Mouse (Mus musculus): ENCODE measurements around the gene Bbs9. TPM values are rescaled to one million over a fixed set of nuclear protein-coding genes. Genes with fewer than 3 reads are reported as not detected.
"Not testable (repeated sequence)": the region's sequence is repeated elsewhere in the genome, so short reads cannot be mapped to it uniquely, and the experiment has no call there.

Bbs9 gene
- polyA plus RNA-seq, 1 experiment from 2014 or later: 13.0 TPM

GRCm38 (mm10) chr9:22824910-22825309 is 349.4 kb downstream of the Bbs9 start:
- H3K9me3 ChIP-seq: no peaks in the 10 kb centered on the region
- WGBS: 75% methylated on average over 8 of the region's 8 CpGs
- ATAC-seq (ENCODE audit: insufficient number of reproducible peaks, low FRiP score, low TSS enrichment, low read depth): no peak
- no peaks in the 10 kb centered on the region for H3K36me3 ChIP-seq
- no peak overlapping the region for H3K27ac ChIP-seq
- no peak overlapping the region for H3K9ac ChIP-seq
- H3K4me2 ChIP-seq: no peak overlapping the region
- H3K4me3 ChIP-seq: no peak overlapping the region
- no peaks in the 10 kb centered on the region; the same call in 1 of the 2 replicates for H3K27me3 ChIP-seq
- H3K4me1 ChIP-seq: peaks cover 7% of the 10 kb centered on the region; the same call in 1 of the 2 replicates

- Histone ChIP-seq H3K9ac (no peak overlapping the region), H3K9me3 (no peaks in the 10 kb centered on the region), H3K4me3 (no peak overlapping the region), H3K27ac (no peak overlapping the region), H3K4me1 (peaks cover 7% of the 10 kb centered on the region; the same call in 1 of the 2 replicates), H3K4me2 (no peak overlapping the region), H3K36me3 (no peaks in the 10 kb centered on the region), H3K27me3 (no peaks in the 10 kb centered on the region; the same call in 1 of the 2 replicates)
- 54% methylated on average over 3 of the region's 3 CpGs for WGBS
- ATAC-seq (ENCODE audit: insufficient number of reproducible peaks, low FRiP score, low TSS enrichment, low read depth): no peak
Measured at GRCm38 (mm10) chr9:22826571-22826990, 351.1 kb downstream of the Bbs9 start.

- H3K9ac ChIP-seq: no peak overlapping the region
- ATAC-seq (ENCODE audit: insufficient number of reproducible peaks, low FRiP score, low TSS enrichment, low read depth): no peak
Measured at GRCm38 (mm10) chr9:22827176-22827770, 351.8 kb downstream of the Bbs9 start.

GRCm38 (mm10) chr9:22829212-22829960 is 353.9 kb downstream of the Bbs9 start:
- Histone ChIP-seq H3K9me3 (no peaks in the 10 kb centered on the region), H3K27me3 (no peaks in the 10 kb centered on the region; the same call in 1 of the 2 replicates), H3K4me1 (peaks cover 15% of the 10 kb centered on the region; the same call in 1 of the 2 replicates), H3K36me3 (no peaks in the 10 kb centered on the region), H3K4me2 (no peak overlapping the region), H3K9ac (no peak overlapping the region), H3K4me3 (no peak overlapping the region), H3K27ac (no peak overlapping the region)
- WGBS: 52% methylated on average over 21 of the region's 21 CpGs
- ATAC-seq (ENCODE audit: insufficient number of reproducible peaks, low FRiP score, low TSS enrichment, low read depth): no peak

More at GRCm38 (mm10) chr9:22827176-22827770, 351.8 kb downstream of the Bbs9 start:
- H3K27ac ChIP-seq: no peak overlapping the region
- no peaks in the 10 kb centered on the region for H3K36me3 ChIP-seq
- no peak overlapping the region for H3K4me3 ChIP-seq
- H3K27me3 ChIP-seq: no peaks in the 10 kb centered on the region; the same call in 1 of the 2 replicates
- H3K9me3 ChIP-seq: no peaks in the 10 kb centered on the region
- H3K4me2 ChIP-seq: no peak overlapping the region
- peaks cover 7% of the 10 kb centered on the region; the same call in 1 of the 2 replicates for H3K4me1 ChIP-seq
- 23% methylated on average over 2 of the region's 2 CpGs for WGBS

GRCm38 (mm10) chr9:22834994-22835512 is 359.5 kb downstream of the Bbs9 start:
- 94% methylated on average over 1 of the region's 1 CpGs for WGBS
- Histone ChIP-seq H3K27me3 (no peaks in the 10 kb centered on the region), H3K9me3 (no peaks in the 10 kb centered on the region), H3K27ac (no peak overlapping the region), H3K4me2 (no peak overlapping the region), H3K4me3 (no peak overlapping the region), H3K4me1 (peaks cover 13% of the 10 kb centered on the region; the same call in 1 of the 2 replicates), H3K36me3 (no peaks in the 10 kb centered on the region), H3K9ac (no peak overlapping the region)
- no peak for ATAC-seq (ENCODE audit: insufficient number of reproducible peaks, low FRiP score, low TSS enrichment, low read depth)

- no peaks in the 10 kb centered on the region for H3K36me3 ChIP-seq
- no peak overlapping the region for H3K4me3 ChIP-seq
- no peak overlapping the region for H3K27ac ChIP-seq
- H3K4me1 ChIP-seq: peaks cover 13% of the 10 kb centered on the region; the same call in 1 of the 2 replicates
- no peaks in the 10 kb centered on the region for H3K9me3 ChIP-seq
- H3K4me2 ChIP-seq: no peak overlapping the region
- H3K9ac ChIP-seq: no peak overlapping the region
- H3K27me3 ChIP-seq: no peaks in the 10 kb centered on the region
- no peak for ATAC-seq (ENCODE audit: insufficient number of reproducible peaks, low FRiP score, low TSS enrichment, low read depth)
- 50% methylated on average over 6 of the region's 6 CpGs for WGBS
Measured at GRCm38 (mm10) chr9:22837000-22837399, 361.5 kb downstream of the Bbs9 start.

- ATAC-seq (ENCODE audit: insufficient number of reproducible peaks, low FRiP score, low TSS enrichment, low read depth): no peak
- no peak overlapping the region for H3K4me3 ChIP-seq
- 45% methylated on average over 4 of the region's 4 CpGs for WGBS
- peaks cover 13% of the 10 kb centered on the region; the same call in 1 of the 2 replicates for H3K4me1 ChIP-seq
- H3K9me3 ChIP-seq: no peaks in the 10 kb centered on the region
- H3K27me3 ChIP-seq: no peaks in the 10 kb centered on the region
- no peak overlapping the region for H3K9ac ChIP-seq
- no peak overlapping the region for H3K27ac ChIP-seq
- H3K4me2 ChIP-seq: no peak overlapping the region
- H3K36me3 ChIP-seq: no peaks in the 10 kb centered on the region
Measured at GRCm38 (mm10) chr9:22837702-22838210, 362.2 kb downstream of the Bbs9 start.

GRCm38 (mm10) chr9:22846048-22846447 is 370.5 kb downstream of the Bbs9 start:
- ATAC-seq (ENCODE audit: insufficient number of reproducible peaks, low FRiP score, low TSS enrichment, low read depth): no peak
- Histone ChIP-seq H3K4me2 (no peak overlapping the region), H3K27me3 (no peaks in the 10 kb centered on the region), H3K4me1 (no peaks in the 10 kb centered on the region), H3K9ac (no peak overlapping the region), H3K9me3 (no peaks in the 10 kb centered on the region), H3K4me3 (no peak overlapping the region), H3K36me3 (no peaks in the 10 kb centered on the region), H3K27ac (no peak overlapping the region)
- WGBS: 81% methylated on average over 2 of the region's 2 CpGs

- no peaks in the 10 kb centered on the region for H3K27me3 ChIP-seq
- no peak for ATAC-seq (ENCODE audit: insufficient number of reproducible peaks, low FRiP score, low TSS enrichment, low read depth)
- no peaks in the 10 kb centered on the region for H3K36me3 ChIP-seq
- no peak overlapping the region for H3K27ac ChIP-seq
- H3K4me1 ChIP-seq: no peaks in the 10 kb centered on the region
- no peaks in the 10 kb centered on the region for H3K9me3 ChIP-seq
- 58% methylated on average over 1 of the region's 1 CpGs for WGBS
- H3K4me3 ChIP-seq: no peak overlapping the region
- no peak overlapping the region for H3K4me2 ChIP-seq
- H3K9ac ChIP-seq: no peak overlapping the region
Measured at GRCm38 (mm10) chr9:22846783-22847182, 371.3 kb downstream of the Bbs9 start.

GRCm38 (mm10) chr9:22848800-22849199 is 373.3 kb downstream of the Bbs9 start:
- no peak for ATAC-seq (ENCODE audit: insufficient number of reproducible peaks, low FRiP score, low TSS enrichment, low read depth)
- H3K27me3 ChIP-seq: no peaks in the 10 kb centered on the region
- 88% methylated on average over 3 of the region's 3 CpGs for WGBS
- no peaks in the 10 kb centered on the region for H3K4me1 ChIP-seq
- no peak overlapping the region for H3K4me2 ChIP-seq
- no peak overlapping the region for H3K27ac ChIP-seq
- H3K4me3 ChIP-seq: no peak overlapping the region
- H3K36me3 ChIP-seq: no peaks in the 10 kb centered on the region
- no peaks in the 10 kb centered on the region for H3K9me3 ChIP-seq
- H3K9ac ChIP-seq: no peak overlapping the region

- Histone ChIP-seq H3K27me3 (no peaks in the 10 kb centered on the region), H3K9ac (no peak overlapping the region), H3K36me3 (no peaks in the 10 kb centered on the region), H3K4me1 (no peaks in the 10 kb centered on the region), H3K4me3 (no peak overlapping the region), H3K4me2 (no peak overlapping the region), H3K9me3 (no peaks in the 10 kb centered on the region), H3K27ac (no peak overlapping the region)
- 67% methylated on average over 4 of the region's 4 CpGs for WGBS
- ATAC-seq (ENCODE audit: insufficient number of reproducible peaks, low FRiP score, low TSS enrichment, low read depth): no peak
Measured at GRCm38 (mm10) chr9:22849212-22849611, 373.7 kb downstream of the Bbs9 start.

GRCm38 (mm10) chr9:22869147-22869546 is 393.6 kb downstream of the Bbs9 start:
- not testable (repeated sequence) for H3K36me3 ChIP-seq; H3K27ac ChIP-seq; H3K27me3 ChIP-seq; H3K9me3 ChIP-seq; H3K4me2 ChIP-seq; ATAC-seq (ENCODE audit: insufficient number of reproducible peaks, low FRiP score, low TSS enrichment, low read depth); H3K9ac ChIP-seq; H3K4me3 ChIP-seq
- WGBS: 93% methylated on average over 6 of the region's 6 CpGs
- peaks cover 14% of the 10 kb centered on the region; the same call in 1 of the 2 replicates for H3K4me1 ChIP-seq

All from limb, embryonic 15.5 days (tissue).